ENCODE assay signal across 20 mouse cellular contexts in the genomic region with DNA sequence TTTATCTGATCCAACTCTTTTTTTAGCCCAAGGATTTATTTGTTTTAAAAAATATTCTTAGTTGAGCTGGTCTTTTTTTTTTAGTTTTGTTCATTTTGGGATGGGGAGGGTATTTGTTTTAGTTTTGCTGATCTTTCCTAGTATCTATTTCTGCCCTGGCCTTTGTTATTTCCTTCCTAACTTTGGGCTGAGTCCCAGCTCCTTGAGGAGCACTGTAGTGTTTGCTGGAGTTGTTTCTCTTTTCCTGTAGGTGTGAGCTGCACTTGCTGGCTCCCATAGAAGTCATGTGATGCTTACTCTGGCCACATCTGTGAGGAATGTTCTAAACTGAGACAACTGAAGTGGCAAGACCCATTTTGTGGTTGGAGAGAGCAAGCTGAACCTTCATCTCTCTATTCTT.
A peak's percentile ranks its signal among the peaks of the same experiment; 100 is the strongest.
DNase-seq lines count a peak whose midpoint lies in the region; ATAC-seq lines count a peak whose summit lies in the region.
"Had no signal": no experiment of that assay in that cellular context is flagged by ENCODE, and none has a peak within 500 bp of the region (broad histone marks: within the 10 kb centered on the region; RNA-seq: fewer than 3 reads in every experiment).

No protein-coding gene starts in this region.

- H3K4me2 ChIP-seq in lung, embryonic 16.5 days (ENCODE audit: low read depth, low read length), result no peak overlapping the region
- H3K4me2 ChIP-seq: embryonic facial prominence, embryonic 13.5 days; hindbrain, embryonic 14.5 days; limb, embryonic 12.5 days; liver, embryonic 13.5 days; midbrain, embryonic 15.5 days had no signal

- H3K36me3 ChIP-seq in heart, embryonic 10.5 days, result no peaks in the 10 kb centered on the region
- no peaks in the 10 kb centered on the region for H3K36me3 ChIP-seq in lung, embryonic 16.5 days (ENCODE audit: control insufficient read depth, insufficient read depth, low read length)
- H3K36me3 ChIP-seq: embryonic facial prominence, embryonic 13.5 days; limb, embryonic 12.5 days; liver, embryonic 13.5 days; midbrain, embryonic 15.5 days had no signal

- peak; percentile 57; the same call in 1 of the 2 replicates for ATAC-seq in lung, embryonic 16.5 days (ENCODE audit: low read depth)
- no peak for ATAC-seq in CD4-positive, CD25-positive, alpha-beta regulatory T cell, adult 4 months
- ATAC-seq: activated CD4-positive, CD25-positive, alpha-beta regulatory T cell, adult 4 months; forebrain, postnatal 0 days; intestine, postnatal 0 days; midbrain, embryonic 15.5 days; Patski had no signal

- no peaks in the 10 kb centered on the region for H3K9me3 ChIP-seq in heart, embryonic 10.5 days
- H3K9me3 ChIP-seq in lung, embryonic 16.5 days (ENCODE audit: control insufficient read depth, low read length), result no peaks in the 10 kb centered on the region
- H3K9me3 ChIP-seq: embryonic facial prominence, embryonic 13.5 days; limb, embryonic 12.5 days; liver, embryonic 13.5 days; midbrain, embryonic 15.5 days had no signal

- no peak overlapping the region for H3K27ac ChIP-seq in heart, embryonic 10.5 days
- H3K27ac ChIP-seq in lung, embryonic 16.5 days (ENCODE audit: low read length), result no peak overlapping the region
- H3K27ac ChIP-seq: embryonic facial prominence, embryonic 13.5 days; hindbrain, embryonic 14.5 days; limb, embryonic 12.5 days; liver, embryonic 13.5 days; midbrain, embryonic 15.5 days had no signal

- H3K9ac ChIP-seq in lung, embryonic 16.5 days (ENCODE audit: low read length), result no peak overlapping the region
- H3K9ac ChIP-seq: embryonic facial prominence, embryonic 13.5 days; forebrain, postnatal 0 days; hindbrain, embryonic 14.5 days; limb, embryonic 12.5 days; liver, embryonic 13.5 days; midbrain, embryonic 15.5 days had no signal

- peaks cover 9% of the 10 kb centered on the region; the same call in 1 of the 2 replicates for H3K4me1 ChIP-seq in heart, embryonic 10.5 days
- no peaks in the 10 kb centered on the region for H3K4me1 ChIP-seq in lung, embryonic 16.5 days (replicated peaks; ENCODE audit: control insufficient read depth, insufficient read depth, low read length)
- H3K4me1 ChIP-seq: embryonic facial prominence, embryonic 13.5 days; limb, embryonic 12.5 days; liver, embryonic 13.5 days; midbrain, embryonic 15.5 days had no signal

- H3K4me3 ChIP-seq in heart, embryonic 10.5 days, result no peak overlapping the region
- H3K4me3 ChIP-seq in lung, embryonic 16.5 days (ENCODE audit: low read length), result no peak overlapping the region
- H3K4me3 ChIP-seq: embryonic facial prominence, embryonic 13.5 days; limb, embryonic 12.5 days; liver, embryonic 13.5 days; midbrain, embryonic 15.5 days had no signal

- peak; percentile 53 to 77 for DNase-seq in heart, adult 18-20 months
- DNase-seq in heart, embryonic 10.5 days (ENCODE audit: low spot score), result no peak
- peak; percentile 22 for DNase-seq in kidney, postnatal 14 days
- DNase-seq in kidney, postnatal 4 days, result no peak
- DNase-seq in skeletal muscle tissue, adult 2 months (ENCODE audit: low read depth, low spot score), result peak; percentile 47
- DNase-seq: cerebellum, adult 9-10 months; forebrain, postnatal 0 days; layer of hippocampus, adult 9-11 months; liver, embryonic 13.5 days; spleen, adult 18-20 months; thymus, adult 18-20 months had no signal

- no peaks in the 10 kb centered on the region for H3K27me3 ChIP-seq in heart, embryonic 10.5 days (ENCODE audit: insufficient read depth, poor library complexity, severe bottlenecking)
- H3K27me3 ChIP-seq in lung, embryonic 16.5 days (ENCODE audit: control insufficient read depth, insufficient read depth, low read depth, low read length), result no peaks in the 10 kb centered on the region
- H3K27me3 ChIP-seq: embryonic facial prominence, embryonic 13.5 days; limb, embryonic 12.5 days; liver, embryonic 13.5 days; midbrain, embryonic 15.5 days; Patski had no signal

Comparison
In these comparisons a context has a peak if more than half of its experiments do, and no peak if none do; other contexts are left out.
1. DNase-seq: peak in heart, adult 18-20 months (2 of 2), kidney, postnatal 14 days (single experiment) and skeletal muscle tissue, adult 2 months (single experiment); none in heart, embryonic 10.5 days (single experiment) and kidney, postnatal 4 days (0 of 2).